Mouse (Mus musculus) spleen, postnatal 14 days (tissue): ENCODE results near the gene Fut9.

Experiments
- DNase-seq, 2 experiments: peaks; one replicate each; pipeline ENCODE4 v3.0.0; 2021 to 2022; ENCODE audit warnings: low spot score in 2 of 2

The Fut9 gene

GRCm38 (mm10) chr4:25799476-25800283 lies at the start of gene Fut9:
Gene Fut9 (minus strand): TSS chr4:25800244.
- DNase-seq: no peak

GRCm38 (mm10) chr4:25815783-25816182 lies 15.7 kb upstream of the Fut9 start:
- no peak for DNase-seq

- no peak for DNase-seq
Observed at GRCm38 (mm10) chr4:25813340-25813739, 13.3 kb upstream of the Fut9 start.

- no peak for DNase-seq
Observed at GRCm38 (mm10) chr4:25810058-25810457, 10.0 kb upstream of the Fut9 start.

- no peak for DNase-seq
Observed at GRCm38 (mm10) chr4:25801751-25802150, 1.7 kb upstream of the Fut9 start.

- no peak for DNase-seq
Observed at GRCm38 (mm10) chr4:25800284-25800616, 206 bp upstream of the Fut9 start.

- no peak for DNase-seq
Observed at GRCm38 (mm10) chr4:25799051-25799475, 981 bp downstream of the Fut9 start.

- no peak for DNase-seq
Observed at GRCm38 (mm10) chr4:25798412-25798811, 1.6 kb downstream of the Fut9 start.

- DNase-seq: no peak
Observed at GRCm38 (mm10) chr4:25796149-25796548, 3.9 kb downstream of the Fut9 start.

- DNase-seq: no peak
Observed at GRCm38 (mm10) chr4:25785276-25785675, 14.8 kb downstream of the Fut9 start.

GRCm38 (mm10) chr4:25768657-25769056 lies 31.4 kb downstream of the Fut9 start:
- no peak for DNase-seq

GRCm38 (mm10) chr4:25763091-25763490 lies 37.0 kb downstream of the Fut9 start:
- DNase-seq: no peak

GRCm38 (mm10) chr4:25757909-25758548 lies 42.0 kb downstream of the Fut9 start:
- no peak for DNase-seq

- no peak for DNase-seq
Observed at GRCm38 (mm10) chr4:25741553-25741952, 58.5 kb downstream of the Fut9 start.

GRCm38 (mm10) chr4:25738782-25739181 lies 61.3 kb downstream of the Fut9 start:
- no peak for DNase-seq

- DNase-seq: no peak
Observed at GRCm38 (mm10) chr4:25721576-25721975, 78.5 kb downstream of the Fut9 start.

GRCm38 (mm10) chr4:25713907-25714306 lies 86.1 kb downstream of the Fut9 start:
- DNase-seq: no peak

- no peak for DNase-seq
Observed at GRCm38 (mm10) chr4:25684976-25685375, 115.1 kb downstream of the Fut9 start.

- no peak for DNase-seq
Observed at GRCm38 (mm10) chr4:25664196-25664595, 135.8 kb downstream of the Fut9 start.

- DNase-seq: no peak
Observed at GRCm38 (mm10) chr4:25661204-25661727, 138.8 kb downstream of the Fut9 start.

- DNase-seq: no peak
Observed at GRCm38 (mm10) chr4:25658792-25659191, 141.3 kb downstream of the Fut9 start.

- DNase-seq: no peak
Observed at GRCm38 (mm10) chr4:25651902-25652301, 148.1 kb downstream of the Fut9 start.

GRCm38 (mm10) chr4:25648107-25648506 lies 151.9 kb downstream of the Fut9 start:
- DNase-seq: no peak
